Mouse (Mus musculus) small intestine, adult 2 months (tissue): Measurements from ENCODE around the gene BC004004.

Experiments used
- CTCF ChIP-seq: fragments of 200-500 bp; IDR thresholded peaks from 2 replicates; pipeline ENCODE4 v1.5.1; 2012; ENCODE audit warnings: low read depth, mild to moderate bottlenecking, control low read depth, inconsistent platforms, low read length, moderate library complexity, mixed read lengths; ENCODE audit not compliant: insufficient replicate concordance, insufficient read length; ENCODE audit errors: extremely low read depth
- POLR2A ChIP-seq: fragments of 200-500 bp; IDR thresholded peaks from 2 replicates; pipeline ENCODE4 v1.6.1; 2012; ENCODE audit warnings: low read depth, mild to moderate bottlenecking, control low read depth, inconsistent platforms, low read length, moderate library complexity

GRCm38 (mm10) chr17:29304376-29305057 lies 35.9 kb downstream of the BC004004 start:
- TF ChIP-seq CTCF, result no peak
- TF ChIP-seq POLR2A, result no peak
